Comparison of ENCODE assay signal across 9 mouse cellular contexts in genomic region chr1:40657978-40658496, GRCm38 (mm10). TPM values are rescaled to one million over a fixed set of nuclear protein-coding genes. Genes with fewer than 3 reads are reported as not detected.
DNase-seq lines count a peak whose midpoint lies in the region; ATAC-seq and TF ChIP-seq lines count a peak whose summit lies in the region.
"Had no signal": no experiment of that assay in that cellular context is flagged by ENCODE, and none has a peak within 500 bp of the region (broad histone marks: within the 10 kb centered on the region; RNA-seq: fewer than 3 reads in every experiment).

No protein-coding gene starts in this region.

- H3K9me3 ChIP-seq in CH12.LX (replicated peaks; ENCODE audit: low read length): no peaks in the 10 kb centered on the region
- H3K9me3 ChIP-seq in hindbrain, postnatal 0 days (ENCODE audit: low read length): no peaks in the 10 kb centered on the region
- H3K9me3 ChIP-seq: limb, embryonic 13.5 days had no signal

- no peaks in the 10 kb centered on the region for H3K79me2 ChIP-seq in CH12.LX (replicated peaks; ENCODE audit: control insufficient read depth, extremely low read depth, insufficient read depth, poor library complexity, severe bottlenecking)

- TF ChIP-seq POLR2A in CH12.LX (IDR thresholded peaks at IDR 0.05; ENCODE audit: low read depth, low read length): no peak

- in situ Hi-C loops in CH12.LX (cut with MboI; ENCODE audit: low pct_ligation_motif_present, low pct_unique_long_range_greater_than_20kb, low sequenced_read_pairs): loop anchor here (10.0 to 25.0 kb wide), 2 partner anchors 73 to 271 kb away; partner anchors contain the start of gene Slc9a4

- peak; percentile 70 for TF ChIP-seq RAD21 in CH12.LX (IDR thresholded peaks at IDR 0.05; ENCODE audit: low read depth, low read length)

- H3K9ac ChIP-seq in CH12.LX (ENCODE audit: insufficient read depth, low read depth): no peak overlapping the region
- no peak overlapping the region for H3K9ac ChIP-seq in hindbrain, postnatal 0 days (replicated peaks; ENCODE audit: low read length)
- H3K9ac ChIP-seq: limb, embryonic 13.5 days had no signal

- dilution Hi-C loops in CH12.LX (cut with MboI; ENCODE audit: extremely low pct_ligation_motif_present, extremely low pct_unique_long_range_greater_than_20kb, low sequenced_read_pairs): no loop called here

- H3K4me3 ChIP-seq in CH12.LX (replicated peaks in 1 of 3; ENCODE audit: low read depth in 2 of 3, low read length in 2 of 3, poor library complexity in 1 of 3): no peak overlapping the region
- no peak overlapping the region for H3K4me3 ChIP-seq in hindbrain, postnatal 0 days (ENCODE audit: low read length)
- H3K4me3 ChIP-seq: limb, embryonic 13.5 days had no signal

- no peaks in the 10 kb centered on the region for H3K4me1 ChIP-seq in CH12.LX (ENCODE audit: control insufficient read depth in 1 of 2, insufficient read depth in 2 of 2)
- H3K4me1 ChIP-seq in hindbrain, postnatal 0 days (ENCODE audit: insufficient read depth, low read length): no peaks in the 10 kb centered on the region

- peak; percentile 41 to 84 for DNase-seq in heart, adult 18-20 months
- DNase-seq in heart, postnatal 25 days (ENCODE audit: low spot score): no peak
- peak; percentile 76 for DNase-seq in CH12.LX (ENCODE audit: extremely low read depth)
- peak; percentile 76 for DNase-seq in hindbrain, postnatal 0 days (ENCODE audit: low spot score)
- DNase-seq in layer of hippocampus, postnatal 10 days (ENCODE audit: low spot score in 2 of 2): peak; percentile 75 to 76
- peak; percentile 16 for DNase-seq in thymus, postnatal 0 days (ENCODE audit: low spot score)

- intact Hi-C loops in heart, postnatal 25 days (cut with DNase I): loop anchor here (2.0 to 10.0 kb wide), 2 partner anchors 79 to 107 kb away; no protein-coding TSS in a partner anchor

- no peak for TF ChIP-seq EP300 in CH12.LX (IDR thresholded peaks at IDR 0.05; ENCODE audit: low read length)

- H3K36me3 ChIP-seq in CH12.LX (replicated peaks in 1 of 2; ENCODE audit: control insufficient read depth in 1 of 2, insufficient read depth in 1 of 2, low read length in 1 of 2): no peaks in the 10 kb centered on the region
- H3K36me3 ChIP-seq in hindbrain, postnatal 0 days (ENCODE audit: insufficient read depth, low read length): no peaks in the 10 kb centered on the region
- H3K36me3 ChIP-seq: limb, embryonic 13.5 days had no signal

- H3K27me3 ChIP-seq in CH12.LX (replicated peaks): no peaks in the 10 kb centered on the region
- H3K27me3 ChIP-seq in hindbrain, postnatal 0 days (ENCODE audit: insufficient read depth, low read length): no peaks in the 10 kb centered on the region
- H3K27me3 ChIP-seq: limb, embryonic 13.5 days had no signal

- H3K27ac ChIP-seq in CH12.LX (ENCODE audit: insufficient read depth, low read depth): no peak overlapping the region
- no peak overlapping the region for H3K27ac ChIP-seq in hindbrain, postnatal 0 days
- H3K27ac ChIP-seq: limb, embryonic 13.5 days had no signal

- 47% methylated on average over 8 of the region's 8 CpGs for WGBS in hindbrain, postnatal 0 days

- peak; percentile 77 for ATAC-seq in common myeloid progenitor, adult 5-6 weeks (replicated peaks; ENCODE audit: low read depth, poor library complexity, severe bottlenecking)
- ATAC-seq in hindbrain, postnatal 0 days: no peak
- peak; percentile 65; the same call in 1 of the 2 replicates for ATAC-seq in megakaryocyte-erythroid progenitor cell, adult 5-6 weeks (replicated peaks; ENCODE audit: low FRiP score, low TSS enrichment, poor library complexity, severe bottlenecking)

- peak; percentile 61 to 83 for TF ChIP-seq CTCF in CH12.LX (conservative IDR thresholded peaks at IDR 0.05 in 1 of 2, IDR thresholded peaks at IDR 0.05 in 1 of 2; ENCODE audit: low read depth in 2 of 2, low read length in 2 of 2)
- TF ChIP-seq CTCF in hindbrain, postnatal 0 days (IDR thresholded peaks at IDR 0.05; ENCODE audit: low read depth): peak; percentile 73

- H3K4me2 ChIP-seq in CH12.LX (ENCODE audit: insufficient read depth, low read depth, poor library complexity, severe bottlenecking): no peak overlapping the region
- H3K4me2 ChIP-seq in hindbrain, postnatal 0 days (ENCODE audit: low read depth, low read length): no peak overlapping the region
- H3K4me2 ChIP-seq: limb, embryonic 13.5 days had no signal

TF ChIP-seq in CH12.LX, 34 proteins besides CTCF, POLR2A, EP300 and RAD21:
- TF ChIP-seq HCFC1 (IDR thresholded peaks at IDR 0.05; ENCODE audit: low read depth, low read length) (no peak), SMC3 (IDR thresholded peaks at IDR 0.05; ENCODE audit: low read depth, low read length) (peak; percentile 51)

RNA-seq across cellular contexts. Expression of gene Slc9a2, which starts 22.3 kb away (rescaled TPM):
- total RNA-seq in heart, adult 18-20 months (2021): 1 to 10 TPM; 2.7 to 2.8 TPM
- 1 to 10 TPM; 1.0 to 1.2 TPM for total RNA-seq in heart, postnatal 25 days (2021)
- not detected in 2 replicates for total RNA-seq in CH12.LX (2012; rRNA removed)
- total RNA-seq in CH12.LX (2014; rRNA removed): not detected in 2 replicates
- not detected in 2 replicates for polyA plus RNA-seq in CH12.LX (2012; ENCODE audit: insufficient read length, low read depth)
- 0.29 and 0.50 TPM in 2 replicates for total RNA-seq in common myeloid progenitor, adult 5-6 weeks (2017)
- 2.7 and 3.5 TPM in 2 replicates for total RNA-seq in hindbrain, postnatal 0 days (2014; rRNA removed)
- 0.78 and 0.92 TPM in 2 replicates for polyA plus RNA-seq in hindbrain, postnatal 0 days (2015; fragmentation: Nextera tagmentation; extraction: Ambion mirVana)
- 10 to 100 TPM; 14.9 to 16.2 TPM for total RNA-seq in layer of hippocampus, postnatal 10 days (2021)
- total RNA-seq in megakaryocyte-erythroid progenitor cell, adult 5-6 weeks (2014; fragmentation: Nextera tagmentation): not detected in 2 replicates
- total RNA-seq in megakaryocyte-erythroid progenitor cell, adult 5-6 weeks (2017): 0.47 and 0.57 TPM in 2 replicates
- polyA plus RNA-seq in thymus, postnatal 0 days (2015; fragmentation: Nextera tagmentation; extraction: Ambion mirVana): 1.8 and 2.0 TPM in 2 replicates
